Comparison of ENCODE assay signal across 14 mouse cellular contexts in genomic region chr2:67541957-67542696, GRCm38 (mm10). TPM values are rescaled to one million over a fixed set of nuclear protein-coding genes. Genes with fewer than 3 reads are reported as not detected.
DNase-seq lines count a peak whose midpoint lies in the region; ATAC-seq and TF ChIP-seq lines count a peak whose summit lies in the region.
"Had no signal": no experiment of that assay in that cellular context is flagged by ENCODE, and none has a peak within 500 bp of the region (broad histone marks: within the 10 kb centered on the region; RNA-seq: fewer than 3 reads in every experiment).

No protein-coding gene starts in this region.

- TF ChIP-seq CTCF in kidney, adult 2 months (conservative IDR thresholded peaks at IDR 0.05; ENCODE audit: insufficient read depth, insufficient read length, low read depth, low read length): no peak

- H3K9ac ChIP-seq in hindbrain, embryonic 13.5 days: no peak overlapping the region
- 0 out of 2 replicates have a peak overlapping the region, but pooled peaks have one; percentile 6 for H3K9ac ChIP-seq in midbrain, embryonic 16.5 days (ENCODE audit: low read depth, low read length)

- no peak for DNase-seq in hindbrain, embryonic 10.5 days (ENCODE audit: low spot score)
- DNase-seq in NIH3T3 (ENCODE audit: low read depth): peak; percentile 26
- peak; percentile 30 for DNase-seq in forelimb bud, embryonic 11.5 days (ENCODE audit: low read depth, low spot score)
- DNase-seq in kidney, adult 2 months: no peak
- DNase-seq in T-cell, adult 2 months (ENCODE audit: low spot score): no peak
- DNase-seq: cerebellum, adult 9-11 months; gastrocnemius, postnatal 36 days; layer of hippocampus, adult 9-11 months; lung, adult 18-20 months; thymus, postnatal 14 days had no signal

- H3K4me2 ChIP-seq in hindbrain, embryonic 13.5 days: peak overlapping the region; percentile 13; the same call in 1 of the 2 replicates
- peak overlapping the region; percentile 41 for H3K4me2 ChIP-seq in midbrain, embryonic 16.5 days (ENCODE audit: low read length)

- H3K27me3 ChIP-seq in hindbrain, embryonic 13.5 days: no peaks in the 10 kb centered on the region
- no peaks in the 10 kb centered on the region for H3K27me3 ChIP-seq in hindbrain, embryonic 10.5 days (ENCODE audit: insufficient read depth, poor library complexity, severe bottlenecking)
- no peaks in the 10 kb centered on the region for H3K27me3 ChIP-seq in midbrain, embryonic 16.5 days (ENCODE audit: control insufficient read depth, insufficient read depth, low read depth, low read length)
- no peaks in the 10 kb centered on the region for H3K27me3 ChIP-seq in kidney, adult 2 months (replicated peaks; ENCODE audit: control insufficient read depth, insufficient read depth, low read length)
- H3K27me3 ChIP-seq: CH12.LX had no signal

- no peaks in the 10 kb centered on the region for H3K9me3 ChIP-seq in hindbrain, embryonic 13.5 days
- no peaks in the 10 kb centered on the region for H3K9me3 ChIP-seq in hindbrain, embryonic 10.5 days
- no peaks in the 10 kb centered on the region for H3K9me3 ChIP-seq in midbrain, embryonic 16.5 days (replicated peaks; ENCODE audit: control insufficient read depth, low read length, poor library complexity, severe bottlenecking)

- WGBS in hindbrain, embryonic 13.5 days: 51% methylated on average over 11 of the region's 11 CpGs
- 70% methylated on average over 11 of the region's 11 CpGs for WGBS in hindbrain, embryonic 10.5 days
- WGBS in midbrain, embryonic 16.5 days: 40% methylated on average over 11 of the region's 11 CpGs
- WGBS in kidney, adult 2 months: 67% methylated on average over 11 of the region's 11 CpGs

- H3K36me3 ChIP-seq in hindbrain, embryonic 13.5 days: no peaks in the 10 kb centered on the region
- H3K36me3 ChIP-seq in hindbrain, embryonic 10.5 days: no peaks in the 10 kb centered on the region
- H3K36me3 ChIP-seq in midbrain, embryonic 16.5 days (ENCODE audit: control insufficient read depth, insufficient read depth, low read length): no peaks in the 10 kb centered on the region
- H3K36me3 ChIP-seq in kidney, adult 2 months (ENCODE audit: control insufficient read depth, insufficient read depth, low read length): no peaks in the 10 kb centered on the region

- peaks cover 7% of the 10 kb centered on the region; the same call in 1 of the 2 replicates for H3K4me1 ChIP-seq in hindbrain, embryonic 13.5 days (replicated peaks)
- no peaks in the 10 kb centered on the region for H3K4me1 ChIP-seq in hindbrain, embryonic 10.5 days (replicated peaks)
- H3K4me1 ChIP-seq in midbrain, embryonic 16.5 days (ENCODE audit: control insufficient read depth, insufficient read depth, low read length): peaks cover 7% of the 10 kb centered on the region
- H3K4me1 ChIP-seq in kidney, adult 2 months (ENCODE audit: control insufficient read depth, insufficient read depth, low read length): no peaks in the 10 kb centered on the region

- ATAC-seq in hindbrain, embryonic 13.5 days (ENCODE audit: low FRiP score): no peak
- peak; percentile 32; the same call in 1 of the 2 replicates for ATAC-seq in midbrain, embryonic 16.5 days

- H3K4me3 ChIP-seq in hindbrain, embryonic 13.5 days: no peak overlapping the region
- no peak overlapping the region for H3K4me3 ChIP-seq in hindbrain, embryonic 10.5 days
- no peak overlapping the region for H3K4me3 ChIP-seq in midbrain, embryonic 16.5 days (ENCODE audit: low read depth, low read length)
- no peak overlapping the region for H3K4me3 ChIP-seq in kidney, adult 2 months (ENCODE audit: insufficient read depth, low read depth, low read length)

- no peak for TF ChIP-seq POLR2A in kidney, adult 2 months (IDR thresholded peaks at IDR 0.05; ENCODE audit: low read depth, low read length)

- peak overlapping the region; percentile 23; the same call in 1 of the 2 replicates for H3K27ac ChIP-seq in hindbrain, embryonic 13.5 days
- no peak overlapping the region for H3K27ac ChIP-seq in hindbrain, embryonic 10.5 days
- no peak overlapping the region for H3K27ac ChIP-seq in midbrain, embryonic 16.5 days (ENCODE audit: low read length)
- H3K27ac ChIP-seq in kidney, adult 2 months (ENCODE audit: insufficient read depth, low read depth, low read length): no peak overlapping the region
- H3K27ac ChIP-seq: kidney, postnatal 0 days had no signal

RNA-seq across cellular contexts. Expression of gene B3galt1, which starts 23.5 kb away (rescaled TPM):
- 47.7 and 51.2 TPM in 2 replicates for polyA plus RNA-seq in hindbrain, embryonic 13.5 days (2015; fragmentation: Nextera tagmentation; extraction: Ambion mirVana)
- polyA plus RNA-seq in hindbrain, embryonic 10.5 days (2016; fragmentation: Nextera tagmentation; extraction: Ambion mirVana): 7.8 and 12.8 TPM in 2 replicates
- 51.2 and 57.5 TPM in 2 replicates for polyA plus RNA-seq in midbrain, embryonic 16.5 days (2015; fragmentation: Nextera tagmentation; extraction: Ambion mirVana)
- 0.23 and 0.33 TPM in 2 replicates for polyA plus RNA-seq in kidney, adult 2 months (2012; rRNA removed)

Comparison
In these comparisons a context has a peak if more than half of its experiments do, and no peak if none do; other contexts are left out.
1. DNase-seq: peak in NIH3T3 (single experiment) and forelimb bud, embryonic 11.5 days (single experiment); none in hindbrain, embryonic 10.5 days (single experiment), kidney, adult 2 months (single experiment) and T-cell, adult 2 months (single experiment).